10 mouse cellular contexts compared by ENCODE assay signal in genomic region chr2:152815879-152816656, GRCm38 (mm10). TPM values are rescaled to one million over a fixed set of nuclear protein-coding genes. Genes with fewer than 3 reads are reported as not detected.
DNase-seq lines count a peak whose midpoint lies in the region; ATAC-seq and TF ChIP-seq lines count a peak whose summit lies in the region.
"Had no signal": no experiment of that assay in that cellular context is flagged by ENCODE, and none has a peak within 500 bp of the region (broad histone marks: within the 10 kb centered on the region; RNA-seq: fewer than 3 reads in every experiment).

No protein-coding gene starts in this region.

- TF ChIP-seq CTCF in ES-Bruce4 (IDR thresholded peaks at IDR 0.05; ENCODE audit: low read depth, low read length), result no peak

- TF ChIP-seq EP300 in ES-Bruce4 (IDR thresholded peaks at IDR 0.05; ENCODE audit: insufficient read depth, low read depth, low read length), result peak; percentile 68

- H3K27ac ChIP-seq in ES-Bruce4 (ENCODE audit: insufficient read depth, low read length), result peak overlapping the region; percentile 46
- 0 out of 2 replicates have a peak overlapping the region, but pooled peaks have one; percentile 34 for H3K27ac ChIP-seq in intestine, embryonic 15.5 days
- H3K27ac ChIP-seq: neural tube, embryonic 12.5 days had no signal

- no peak for TF ChIP-seq POLR2A in ES-Bruce4 (IDR thresholded peaks at IDR 0.05; ENCODE audit: insufficient read depth, low read length)

- peaks cover 13% of the 10 kb centered on the region for H3K4me1 ChIP-seq in ES-Bruce4 (ENCODE audit: control insufficient read depth, insufficient read depth, low read length)
- H3K4me1 ChIP-seq in intestine, embryonic 15.5 days (replicated peaks), result peaks cover 44% of the 10 kb centered on the region

- peak; percentile 39 to 43 for DNase-seq in heart, adult 18-20 months
- no peak for DNase-seq in heart, adult 8-10 months (ENCODE audit: low spot score)
- no peak for DNase-seq in adrenal gland, postnatal 14 days
- no peak for DNase-seq in adrenal gland, adult 8-10 months
- DNase-seq in neural tube, embryonic 10.5 days (ENCODE audit: extremely low spot score, low spot score), result no peak

- 68% methylated on average over 7 of the region's 7 CpGs for WGBS in intestine, embryonic 15.5 days

- no peaks in the 10 kb centered on the region for H3K9me3 ChIP-seq in ES-Bruce4 (replicated peaks; ENCODE audit: control insufficient read depth, insufficient read depth, low read length, poor library complexity, severe bottlenecking)
- H3K9me3 ChIP-seq in intestine, embryonic 15.5 days, result no peaks in the 10 kb centered on the region

- peak; percentile 64 for ATAC-seq in intestine, embryonic 15.5 days
- ATAC-seq in megakaryocyte, adult 5-6 weeks (ENCODE audit: poor library complexity, severe bottlenecking), result peak; percentile 35; the same call in 1 of the 2 replicates
- ATAC-seq: Patski had no signal

- H3K36me3 ChIP-seq in ES-Bruce4 (ENCODE audit: control insufficient read depth, insufficient read depth, low read length, poor library complexity, severe bottlenecking), result no peaks in the 10 kb centered on the region
- peaks cover 9% of the 10 kb centered on the region; the same call in 1 of the 2 replicates for H3K36me3 ChIP-seq in intestine, embryonic 15.5 days

- no peak overlapping the region for H3K9ac ChIP-seq in ES-Bruce4 (ENCODE audit: low read depth, poor library complexity, severe bottlenecking)
- H3K9ac ChIP-seq in intestine, embryonic 15.5 days, result no peak overlapping the region
- H3K9ac ChIP-seq: neural tube, embryonic 12.5 days had no signal

- H3K4me2 ChIP-seq in intestine, embryonic 15.5 days (replicated peaks), result no peak overlapping the region
- H3K4me2 ChIP-seq: neural tube, embryonic 12.5 days had no signal

- no peaks in the 10 kb centered on the region for H3K27me3 ChIP-seq in ES-Bruce4 (ENCODE audit: control insufficient read depth, insufficient read depth, low read length, poor library complexity, severe bottlenecking)
- H3K27me3 ChIP-seq in intestine, embryonic 15.5 days (replicated peaks), result no peaks in the 10 kb centered on the region
- H3K27me3 ChIP-seq: neural tube, embryonic 12.5 days; Patski had no signal

- H3K4me3 ChIP-seq in ES-Bruce4 (ENCODE audit: low read depth, low read length), result no peak overlapping the region
- no peak overlapping the region for H3K4me3 ChIP-seq in intestine, embryonic 15.5 days (replicated peaks)
- H3K4me3 ChIP-seq: neural tube, embryonic 12.5 days had no signal

RNA-seq across cellular contexts. Expression of gene Bcl2l1, which starts 15.5 kb away (rescaled TPM):
- total RNA-seq in heart, adult 18-20 months (2021), result 100 to 1,000 TPM in 1 of 2 experiments, 10 to 100 TPM in 1; 77.8 to 111 TPM
- total RNA-seq in heart, adult 8-10 months (2022), result 10 to 100 TPM; 46.9 to 66.6 (median 51.4) TPM
- polyA plus RNA-seq in ES-Bruce4 (2011; ENCODE audit: insufficient read depth, insufficient read length, low read depth, missing spikeins), result 108 TPM in 2 replicates
- polyA plus RNA-seq in intestine, embryonic 15.5 days (2015; fragmentation: Nextera tagmentation; extraction: Ambion mirVana), result 61.9 and 64.0 TPM in 2 replicates
- total RNA-seq in megakaryocyte, adult 5-6 weeks (2015), result 7.1 and 9.3 TPM in 2 replicates
- total RNA-seq in megakaryocyte, adult 5-6 weeks (2017), result 9.3 and 12.8 TPM in 2 replicates
- total RNA-seq in adrenal gland, postnatal 14 days (2021), result 64.3 and 72.4 TPM in 2 replicates
- 10 to 100 TPM; 58.5 to 74.6 (median 72.0) TPM for total RNA-seq in adrenal gland, adult 8-10 months (2022)

RNA-seq across cellular contexts. Expression of gene Tpx2, which starts 31.7 kb away (rescaled TPM):
- total RNA-seq in heart, adult 18-20 months (2021), result 1 to 10 TPM in 1 of 2 experiments, under 1 TPM in 1; 0.90 to 1.0 TPM
- 1 to 10 TPM in 2 of 4 experiments, under 1 TPM in 2; 0.65 to 1.4 (median 0.91) TPM for total RNA-seq in heart, adult 8-10 months (2022)
- polyA plus RNA-seq in ES-Bruce4 (2011; ENCODE audit: insufficient read depth, insufficient read length, low read depth, missing spikeins), result 183 TPM in 2 replicates
- polyA plus RNA-seq in intestine, embryonic 15.5 days (2015; fragmentation: Nextera tagmentation; extraction: Ambion mirVana), result 60.1 and 67.6 TPM in 2 replicates
- total RNA-seq in megakaryocyte, adult 5-6 weeks (2015), result 102 TPM in 2 replicates
- total RNA-seq in megakaryocyte, adult 5-6 weeks (2017), result 122 and 126 TPM in 2 replicates
- total RNA-seq in adrenal gland, postnatal 14 days (2021), result 16.6 and 20.3 TPM in 2 replicates
- total RNA-seq in adrenal gland, adult 8-10 months (2022), result 1 to 10 TPM; 1.9 to 2.1 (median 1.9) TPM

Comparison
In these comparisons a context has a peak if more than half of its experiments do, and no peak if none do; other contexts are left out.
1. DNase-seq: peak in heart, adult 18-20 months (2 of 2); none in heart, adult 8-10 months (single experiment), adrenal gland, postnatal 14 days (single experiment), adrenal gland, adult 8-10 months (single experiment) and neural tube, embryonic 10.5 days (single experiment).